Mouse (Mus musculus): Measurements from ENCODE around the gene Iqce.

DNA sequence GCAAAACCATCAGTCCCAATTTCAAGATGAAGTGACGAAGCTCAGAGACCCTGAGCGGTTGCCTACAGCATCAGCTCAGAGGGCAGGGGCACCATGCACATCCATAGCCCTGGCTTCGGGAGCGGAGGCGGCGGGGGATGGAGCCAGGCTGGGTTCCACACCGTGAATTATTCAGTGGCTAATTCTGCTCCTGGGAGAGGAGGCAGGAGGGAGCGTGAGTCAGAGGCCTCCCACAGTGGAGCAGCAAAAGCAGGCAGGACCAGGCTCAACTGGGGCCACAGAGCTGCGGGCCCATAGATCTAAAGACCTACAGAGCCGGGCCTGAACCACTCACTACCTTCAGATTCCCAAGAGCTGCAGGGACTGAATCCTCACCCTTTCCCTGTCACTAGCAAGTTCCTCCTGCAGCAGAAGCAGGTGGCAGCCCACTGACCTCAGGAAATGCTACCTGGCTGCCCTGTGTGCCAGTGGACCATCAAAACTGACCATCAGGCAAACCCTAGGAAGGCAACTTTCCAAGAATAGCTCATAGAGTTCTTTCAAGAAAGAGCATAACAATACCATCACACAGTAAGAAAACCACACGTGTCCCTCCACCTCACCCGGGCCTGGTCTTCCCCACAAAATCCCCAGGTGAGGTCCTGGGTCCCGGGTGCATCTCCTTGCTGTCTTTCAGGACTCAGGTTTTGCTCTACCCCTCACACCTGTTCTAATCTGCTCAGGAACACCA, 55.0 kb downstream of the Iqce start:
- no peak for TF ChIP-seq CTCF (IDR thresholded peaks at IDR 0.05; ENCODE audit: control insufficient read depth, insufficient read depth, low read length)
- no peak for TF ChIP-seq POLR2A (IDR thresholded peaks at IDR 0.05; ENCODE audit: borderline replicate concordance, control insufficient read depth, low read depth, low read length)

Data from bone marrow, adult 2 months (tissue).